Mouse (Mus musculus) heart, postnatal 10 days (tissue): ENCODE results near the gene Naa25. TPM values are rescaled to one million over a fixed set of nuclear protein-coding genes. Genes with fewer than 3 reads are reported as not detected.

ENCODE experiments used
- DNase-seq, 2 experiments: peaks; one replicate each; pipeline ENCODE4 v3.0.0; 2021
- intact Hi-C: fragments of 180-260 bp; cut with DNase I; formaldehyde crosslinking; loops from one replicate; pipeline ENCODE4 v1.15.1; 2025
- total RNA-seq, 2 experiments: library from RNA; stranded (reverse); gene quantifications; 2 replicates each; pipeline ENCODE4 v1.2.3; 2021

The Naa25 gene
- total RNA-seq, 2 experiments from 2014 or later = 22.1 to 23.5 TPM

DNA sequence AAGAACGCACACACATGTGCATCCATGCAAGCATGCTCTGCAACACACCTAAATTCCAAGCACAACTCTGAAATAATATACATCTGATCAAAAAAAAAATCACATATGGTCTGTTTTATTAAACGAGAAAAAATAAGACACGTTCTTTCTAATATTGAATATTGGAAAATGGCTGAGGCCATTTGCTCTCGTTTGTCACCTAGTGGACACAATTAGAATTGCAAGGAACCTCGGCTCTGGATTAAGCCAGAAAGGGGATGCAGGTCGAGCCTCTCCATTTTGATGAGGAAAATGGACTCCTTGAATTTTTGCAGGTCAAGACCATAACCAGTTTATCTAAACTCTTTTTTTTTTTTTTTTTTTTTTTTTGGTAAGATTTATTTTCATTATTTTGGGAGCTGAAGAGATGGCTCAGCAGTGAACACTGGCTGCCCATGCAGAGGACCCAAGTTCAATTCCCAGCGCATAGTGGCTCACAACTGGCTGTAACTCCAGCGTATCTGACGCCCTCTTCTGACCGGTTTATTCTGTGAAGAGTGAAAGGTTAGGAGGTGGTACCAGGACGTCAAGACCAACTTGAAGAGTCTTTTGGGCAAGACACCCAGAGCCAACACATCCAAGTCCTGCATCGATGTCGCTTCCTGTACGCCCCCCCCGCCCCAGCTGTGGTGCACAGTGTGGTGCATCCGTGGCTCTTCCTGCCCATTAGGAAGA lies 4.9 kb upstream of the Naa25 start:
- intact Hi-C loops = loop anchor here (5.0 kb wide), 1 partner anchor 176 kb away; no protein-coding TSS in a partner anchor
- DNase-seq = peak; percentile 49 to 68

- DNase-seq = no peak
- intact Hi-C loops = loop anchor here (5.0 kb wide), 1 partner anchor 176 kb away; no protein-coding TSS in a partner anchor
Measured at GRCm38 (mm10) chr5:121393402-121393801, 4.3 kb upstream of the Naa25 start.

- DNase-seq = no peak
- intact Hi-C loops = loop anchor here (5.0 kb wide), 1 partner anchor 82 kb away; no protein-coding TSS in a partner anchor
Measured at GRCm38 (mm10) chr5:121395621-121396020, 2.1 kb upstream of the Naa25 start.

DNA sequence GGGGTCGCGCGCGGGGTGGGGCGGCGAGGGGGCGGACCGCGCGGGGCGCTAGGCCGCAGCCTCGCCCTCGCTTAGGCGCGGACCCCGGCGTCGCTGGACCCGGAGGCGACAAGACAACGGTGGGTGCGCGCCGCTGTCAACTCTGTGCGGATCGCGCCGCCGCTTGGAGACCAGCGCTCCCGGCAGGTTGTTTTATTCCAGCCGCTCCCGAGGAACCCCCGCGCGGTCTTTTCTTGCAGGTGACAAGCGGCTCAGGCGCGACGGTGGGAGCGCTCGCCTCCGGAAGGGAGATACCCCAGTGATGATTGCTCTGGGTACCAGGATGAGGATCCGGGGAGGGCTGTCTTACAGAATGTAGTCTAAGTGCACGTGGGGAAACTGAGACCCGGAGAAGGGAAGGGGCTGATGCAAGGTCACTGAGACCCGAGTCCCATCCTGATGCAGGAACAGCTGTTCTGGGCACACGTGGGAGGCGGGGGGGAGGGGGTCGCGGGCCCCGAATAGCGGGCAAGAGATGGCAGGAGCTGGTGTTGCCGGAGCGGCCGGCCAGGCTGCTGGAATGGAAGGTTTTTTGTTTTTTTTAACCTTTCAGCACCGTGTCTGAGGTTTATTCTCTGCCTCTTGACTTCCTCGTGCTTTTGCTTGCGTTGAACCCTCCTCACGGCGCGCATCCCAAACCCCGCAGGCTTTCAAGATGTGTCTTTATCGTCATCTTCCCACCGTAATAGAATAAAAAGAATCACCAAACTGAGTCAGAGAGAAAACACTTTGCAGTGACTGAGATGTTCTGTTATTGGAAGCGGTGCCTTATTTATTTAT lies 619 bp downstream of the Naa25 start:
- no peak for DNase-seq
- intact Hi-C loops = loop anchor here (5.0 kb wide), 1 partner anchor 79 kb away; no protein-coding TSS in a partner anchor

- DNase-seq = no peak
- intact Hi-C loops = loop anchor here (5.0 kb wide), 1 partner anchor 78 kb away; no protein-coding TSS in a partner anchor
Measured at GRCm38 (mm10) chr5:121398965-121399462, 1.3 kb downstream of the Naa25 start.

- intact Hi-C loops = loop anchor here (5.0 kb wide), 1 partner anchor 78 kb away; no protein-coding TSS in a partner anchor
- no peak for DNase-seq
Measured at GRCm38 (mm10) chr5:121399540-121399939, 1.8 kb downstream of the Naa25 start.

DNA sequence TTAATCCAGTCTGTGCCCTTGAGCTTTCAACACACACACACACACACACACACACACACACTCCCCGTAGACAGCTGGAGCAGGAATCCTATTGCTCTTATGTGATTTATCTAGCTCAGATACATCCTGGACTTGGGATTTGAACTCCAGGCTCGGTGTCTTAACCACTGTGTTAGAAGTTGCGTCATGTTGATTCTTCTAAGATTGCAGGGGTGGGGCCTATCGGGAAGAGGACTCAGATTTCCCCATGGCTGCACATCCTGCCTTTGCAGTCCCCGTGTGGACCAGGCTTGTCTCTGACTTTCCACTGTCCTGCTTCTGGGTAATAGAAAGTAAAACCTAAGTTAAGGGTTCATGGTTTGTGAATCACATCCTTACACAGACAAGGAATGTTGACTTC lies 2.3 kb downstream of the Naa25 start:
- intact Hi-C loops = no loop called here
- no peak for DNase-seq

- intact Hi-C loops = no loop called here
- no peak for DNase-seq
Measured at GRCm38 (mm10) chr5:121400849-121401248, 3.1 kb downstream of the Naa25 start.

DNA sequence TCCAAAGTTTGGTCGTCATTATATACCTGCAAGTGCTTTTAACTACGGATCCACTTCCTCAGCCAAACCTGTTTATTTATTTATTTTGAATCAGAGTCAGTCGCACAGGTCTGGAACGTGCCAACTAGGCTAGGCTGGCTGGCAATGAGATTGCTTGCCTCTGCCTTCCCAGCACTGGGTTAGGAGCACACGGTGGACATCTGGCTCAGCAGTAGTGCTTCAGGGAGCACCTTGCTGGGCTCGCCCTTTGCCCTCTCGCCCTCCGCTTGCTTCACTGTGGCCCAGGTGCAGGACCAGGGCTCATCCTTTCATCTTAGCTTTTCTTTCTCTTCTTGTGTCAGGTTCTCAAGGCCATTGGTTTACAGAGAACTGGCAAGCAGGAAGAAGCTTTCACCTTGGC lies 10.1 kb downstream of the Naa25 start:
- intact Hi-C loops = no loop called here
- DNase-seq = no peak

DNA sequence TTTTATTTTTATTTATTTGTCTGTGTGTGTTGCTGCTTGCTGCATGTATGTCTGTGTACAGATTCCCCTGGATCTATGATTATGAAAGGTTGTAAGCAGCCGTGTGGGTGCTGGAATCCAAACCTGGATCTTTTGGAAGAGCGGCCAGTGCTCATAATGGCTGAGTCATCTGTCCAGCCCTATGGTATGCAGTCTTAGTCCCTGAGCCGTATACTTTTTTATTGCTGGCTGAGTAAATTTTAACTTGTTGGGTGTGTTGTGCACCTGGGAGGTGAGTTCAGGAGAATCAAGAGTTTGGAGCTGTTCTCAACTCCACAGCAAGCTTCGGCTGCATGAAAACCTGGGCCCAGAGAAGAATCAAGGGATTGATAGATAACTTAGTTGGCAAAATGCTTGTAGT lies 13.2 kb downstream of the Naa25 start:
- intact Hi-C loops = no loop called here
- no peak for DNase-seq

GRCm38 (mm10) chr5:121420721-121421120 lies 23.0 kb downstream of the Naa25 start:
- intact Hi-C loops = no loop called here
- no peak for DNase-seq

DNA sequence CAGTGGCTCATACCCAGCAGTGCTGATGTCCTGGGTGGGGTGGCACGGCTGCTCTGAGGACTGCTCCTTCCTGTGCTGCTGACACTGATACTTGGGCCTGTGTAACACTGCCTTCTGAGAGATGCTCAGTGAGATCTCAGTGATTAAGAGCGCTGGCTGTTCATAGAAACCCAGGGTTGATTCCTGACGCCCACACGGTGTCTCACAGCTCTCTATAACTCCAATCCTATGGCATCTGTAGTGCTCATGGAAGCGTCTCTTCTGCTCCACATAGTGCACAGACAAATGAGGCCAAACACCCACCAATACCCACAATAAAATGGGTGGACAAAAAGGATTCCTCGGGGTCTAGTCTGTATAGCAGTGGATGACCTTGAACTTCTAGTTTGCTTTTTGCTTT lies 25.1 kb downstream of the Naa25 start:
- no peak for DNase-seq
- intact Hi-C loops = no loop called here

DNA sequence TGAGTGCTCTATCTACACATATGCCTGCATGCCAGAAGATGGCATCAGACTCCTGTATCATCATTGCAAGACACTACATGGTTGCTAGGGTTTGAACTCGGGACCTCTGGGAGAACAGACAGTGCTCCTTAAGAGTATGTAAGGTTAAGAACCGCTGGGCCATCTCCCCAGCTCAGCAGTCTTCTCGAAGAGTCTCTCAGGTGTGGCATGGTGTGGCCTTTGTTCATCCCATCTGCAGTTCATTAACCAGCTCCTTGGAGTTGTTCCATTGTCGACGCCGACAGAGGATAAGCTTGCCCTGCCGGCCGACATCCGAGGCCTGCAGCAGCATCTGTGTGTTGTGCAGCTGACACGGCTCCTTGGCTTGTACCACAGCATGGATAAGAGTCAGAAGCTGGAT lies 25.6 kb downstream of the Naa25 start:
- DNase-seq = no peak
- intact Hi-C loops = no loop called here

DNA sequence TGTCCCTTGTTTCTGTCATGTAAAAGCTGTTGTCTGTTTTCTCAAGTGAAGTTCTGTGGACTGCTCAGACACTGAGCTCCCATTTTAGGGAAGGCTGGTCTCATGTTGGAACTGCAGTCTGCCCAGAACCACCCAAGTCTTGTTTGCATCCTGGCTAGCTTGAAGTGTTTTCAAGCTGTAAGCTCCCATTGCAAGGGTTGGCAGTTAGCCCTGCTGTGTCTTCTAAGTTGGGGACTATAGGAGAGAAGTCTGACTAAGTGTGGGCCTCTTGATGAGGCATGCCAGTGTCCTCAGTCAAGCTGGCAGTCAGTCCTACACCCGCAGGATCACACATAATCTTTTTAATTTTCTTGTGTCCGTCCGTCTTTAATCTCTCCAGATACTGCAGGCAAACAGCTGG lies 31.2 kb downstream of the Naa25 start:
- intact Hi-C loops = no loop called here
- DNase-seq = no peak

DNA sequence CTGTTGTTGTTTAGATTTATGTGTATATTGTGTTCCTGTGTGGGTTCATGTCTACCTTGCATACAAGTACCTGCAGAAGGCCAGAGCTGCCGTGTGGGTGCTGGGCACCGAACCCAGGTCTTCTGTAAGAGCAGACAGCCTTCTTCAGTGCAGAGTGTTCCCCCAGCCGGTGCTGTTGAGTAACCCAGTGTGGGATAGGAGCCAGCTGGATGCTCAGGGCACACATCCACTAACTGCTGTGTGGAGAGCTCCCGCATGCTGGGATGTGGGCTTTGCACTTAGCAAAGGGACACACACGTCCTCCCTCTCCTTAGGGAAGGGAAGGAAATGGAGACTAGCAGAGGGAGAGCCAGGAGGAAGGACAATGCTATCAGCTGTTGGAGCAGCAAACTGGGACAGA lies 40.4 kb downstream of the Naa25 start:
- intact Hi-C loops = no loop called here
- DNase-seq = no peak

- intact Hi-C loops = no loop called here
Measured at GRCm38 (mm10) chr5:121438756-121439155, 41.0 kb downstream of the Naa25 start.

GRCm38 (mm10) chr5:121443548-121443947 lies 45.8 kb downstream of the Naa25 start:
- peak; percentile 21 to 55 for DNase-seq
- intact Hi-C loops = loop anchor here (5.0 kb wide), 1 partner anchor 34 kb away; no protein-coding TSS in a partner anchor

More at GRCm38 (mm10) chr5:121438756-121439155, 41.0 kb downstream of the Naa25 start:
- no peak for DNase-seq

DNA sequence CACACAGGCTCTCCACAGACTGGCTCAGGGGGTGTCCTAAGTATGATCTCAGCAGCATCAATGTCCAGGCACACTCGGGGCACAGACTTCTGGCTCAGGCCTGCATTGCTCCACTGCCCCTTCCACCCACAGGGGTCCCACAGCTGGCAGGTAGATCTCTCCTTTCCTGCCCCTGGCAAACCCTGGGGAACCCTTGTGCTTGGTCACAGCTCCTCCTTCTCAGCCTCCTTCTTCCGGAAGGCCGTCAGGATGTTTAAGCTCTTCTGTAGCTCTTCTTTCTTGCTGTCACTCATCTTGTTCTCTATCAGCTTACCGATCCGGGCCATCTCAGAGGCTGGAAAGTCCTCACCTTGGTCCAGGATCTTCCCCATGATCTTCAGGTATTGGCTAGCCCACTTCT lies 47.1 kb downstream of the Naa25 start:
- intact Hi-C loops = loop anchor here (5.0 kb wide), 1 partner anchor 32 kb away; no protein-coding TSS in a partner anchor
- DNase-seq = no peak

DNA sequence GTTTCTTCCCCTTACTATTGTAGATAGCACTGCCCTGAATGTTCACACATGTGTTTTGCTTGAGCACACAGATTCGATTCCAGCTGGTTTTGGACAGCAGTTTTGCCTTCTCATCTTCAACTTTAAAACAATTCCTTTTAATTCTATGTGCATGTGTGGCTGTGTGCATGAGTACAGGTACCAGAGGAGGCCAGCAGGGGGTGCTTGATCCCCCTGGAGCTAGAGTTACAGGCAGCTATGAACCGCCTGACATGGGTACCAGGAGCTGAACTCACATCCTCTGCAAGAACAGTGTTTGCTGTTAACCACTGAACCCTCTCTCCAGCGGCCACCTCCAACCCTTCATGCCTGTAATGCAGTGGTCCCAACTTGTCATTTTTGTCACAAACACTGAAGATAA lies 50.7 kb downstream of the Naa25 start:
- no peak for DNase-seq
- intact Hi-C loops = no loop called here

GRCm38 (mm10) chr5:121449976-121450375 lies 52.2 kb downstream of the Naa25 start:
- intact Hi-C loops = loop anchor here (5.0 kb wide), 2 partner anchors 142 to 262 kb away; partner anchors contain the start of genes Aldh2 and Atxn2
- DNase-seq = peak; percentile 64 to 80

DNA sequence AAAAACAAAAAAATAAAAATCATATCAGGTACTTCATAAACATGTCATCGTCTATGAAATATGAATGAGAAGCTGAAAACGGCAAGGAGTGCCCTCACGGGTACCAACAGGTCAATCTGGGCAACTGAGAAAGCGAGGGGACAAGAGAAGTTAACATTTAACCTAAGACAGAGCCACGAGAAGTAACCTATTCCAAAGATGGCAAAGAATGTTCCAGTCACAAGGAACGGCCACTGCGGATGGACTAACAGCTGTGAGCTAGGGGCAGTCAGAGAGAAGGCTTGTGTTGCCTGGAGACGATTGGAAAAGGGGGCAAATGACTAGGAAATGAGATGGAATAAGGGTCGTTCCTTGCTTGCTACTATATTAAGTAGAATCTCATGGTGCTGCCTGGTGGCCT lies 52.7 kb downstream of the Naa25 start:
- DNase-seq = no peak
- intact Hi-C loops = loop anchor here (5.0 kb wide), 2 partner anchors 142 to 262 kb away; partner anchors contain the start of genes Aldh2 and Atxn2
